Mouse (Mus musculus) midbrain, embryonic 15.5 days (tissue): ENCODE results near the gene Cdk1. TPM values are rescaled to one million over a fixed set of nuclear protein-coding genes. Genes with fewer than 3 reads are reported as not detected.

Experiments used
- ATAC-seq: fragments of 200-750 bp; cut with Nextera tagmentation; replicated peaks from 2 replicates; pipeline ENCODE4 v1.8.0; 2017; ENCODE audit warnings: moderate TSS enrichment
- H3K27ac ChIP-seq: fragments of 300-500 bp; sonication (generic); 2 replicates; pipeline ENCODE4 v1.5.1; 2015; ENCODE audit warnings: mild to moderate bottlenecking, inconsistent platforms
- H3K27me3 ChIP-seq: fragments of 300-500 bp; sonication (generic); replicated peaks from 2 replicates; pipeline ENCODE4 v1.6.1; 2015; ENCODE audit warnings: inconsistent platforms
- H3K36me3 ChIP-seq: fragments of 300-500 bp; sonication (generic); replicated peaks from 2 replicates; pipeline ENCODE4 v1.6.1; 2015; ENCODE audit warnings: inconsistent platforms
- H3K4me1 ChIP-seq: fragments of 300-500 bp; sonication (generic); 2 replicates; pipeline ENCODE4 v1.6.1; 2015; ENCODE audit warnings: inconsistent platforms
- H3K4me2 ChIP-seq: fragments of 300-500 bp; sonication (generic); 2 replicates; pipeline ENCODE4 v1.6.1; 2015; ENCODE audit warnings: inconsistent platforms, mild to moderate bottlenecking, moderate library complexity
- H3K4me3 ChIP-seq: fragments of 300-500 bp; sonication (generic); 2 replicates; pipeline ENCODE4 v1.5.1; 2015; ENCODE audit warnings: mild to moderate bottlenecking, inconsistent platforms
- H3K9ac ChIP-seq: fragments of 300-500 bp; sonication (generic); 2 replicates; pipeline ENCODE4 v1.6.1; 2015; ENCODE audit warnings: mild to moderate bottlenecking, inconsistent platforms
- H3K9me3 ChIP-seq: fragments of 300-500 bp; sonication (generic); 2 replicates; pipeline ENCODE4 v1.6.1; 2016; ENCODE audit warnings: inconsistent platforms
- WGBS: fragments of 180-500 bp; shearing (Covaris S2); methylation state at CpG from one replicate; pipeline ENCODE4 v1.1.7; 2015; ENCODE audit warnings: mixed read lengths; 5-methylcytosine and 5-hydroxymethylcytosine counted together
- polyA plus RNA-seq: library from polyadenylated mRNA; unstranded; fragments of >200 nt; fragmentation: Nextera tagmentation; extraction: Ambion mirVana; gene quantifications from 2 replicates; pipeline ENCODE4 v1.2.1, GENCODE M21; 2015

The Cdk1 gene
- polyA plus RNA-seq, 1 experiment from 2014 or later: 63.0 TPM

DNA sequence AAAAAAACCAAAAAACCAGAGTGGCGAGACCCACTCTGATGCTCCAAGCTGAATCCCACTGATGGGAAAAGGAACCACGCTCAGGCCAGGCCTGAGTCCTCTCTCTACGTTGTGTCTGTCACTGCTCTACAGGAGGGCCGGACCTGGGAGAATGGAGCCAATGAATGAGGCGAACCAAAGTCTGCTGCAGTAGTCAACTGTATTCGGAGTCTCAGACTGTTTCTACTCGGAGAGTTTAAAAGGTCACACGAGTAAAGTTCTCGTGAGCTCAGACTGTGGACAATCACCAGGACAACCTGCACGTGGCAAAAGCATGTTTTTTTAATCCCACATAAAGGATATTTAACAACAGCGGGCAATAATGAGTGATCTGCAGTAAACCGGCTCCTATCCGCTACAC is 28.8 kb downstream of the Cdk1 start:
- Histone ChIP-seq H3K4me1 (peaks cover 8% of the 10 kb centered on the region), H3K36me3 (no peaks in the 10 kb centered on the region), H3K27ac (no peak overlapping the region), H3K27me3 (no peaks in the 10 kb centered on the region), H3K9ac (no peak overlapping the region), H3K4me3 (no peak overlapping the region), H3K4me2 (no peak overlapping the region), H3K9me3 (no peaks in the 10 kb centered on the region)
- no peak for ATAC-seq
- 79% methylated on average over 13 of the region's 13 CpGs for WGBS

DNA sequence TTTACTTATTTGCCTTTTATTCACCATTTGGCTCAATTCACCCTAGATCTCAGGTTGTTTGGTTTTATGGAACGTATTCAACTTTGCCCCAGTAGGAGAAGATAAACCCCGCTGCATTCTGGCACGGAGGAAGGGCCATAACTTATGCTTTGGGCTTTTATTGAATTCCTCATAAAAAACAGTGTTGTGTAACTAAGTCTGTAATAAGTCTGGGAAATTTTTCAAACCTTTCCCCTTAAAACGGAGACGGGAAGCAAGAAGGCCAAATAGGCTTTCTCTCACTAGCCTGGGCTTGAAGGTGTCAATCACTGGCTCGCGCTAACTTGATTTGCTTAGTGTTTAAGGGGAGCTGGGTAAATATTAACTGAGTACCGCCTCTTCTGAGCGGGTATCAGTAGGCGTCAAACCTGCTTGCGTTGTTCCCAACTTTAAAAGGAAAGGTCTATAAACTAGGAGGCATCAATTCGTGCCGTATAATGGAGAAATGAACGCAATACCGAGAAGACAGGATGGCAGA is 31.2 kb downstream of the Cdk1 start:
- 0 out of 2 replicates have a peak, but pooled peaks cover 3% of the 10 kb centered on the region for H3K4me1 ChIP-seq
- H3K4me3 ChIP-seq: no peak overlapping the region
- no peaks in the 10 kb centered on the region for H3K9me3 ChIP-seq
- no peak overlapping the region for H3K4me2 ChIP-seq
- 55% methylated on average over 15 of the region's 15 CpGs for WGBS
- H3K27ac ChIP-seq: no peak overlapping the region
- no peak overlapping the region for H3K9ac ChIP-seq
- H3K36me3 ChIP-seq: no peaks in the 10 kb centered on the region
- no peaks in the 10 kb centered on the region for H3K27me3 ChIP-seq
- ATAC-seq: peak; percentile 48; the same call in 1 of the 2 replicates

DNA sequence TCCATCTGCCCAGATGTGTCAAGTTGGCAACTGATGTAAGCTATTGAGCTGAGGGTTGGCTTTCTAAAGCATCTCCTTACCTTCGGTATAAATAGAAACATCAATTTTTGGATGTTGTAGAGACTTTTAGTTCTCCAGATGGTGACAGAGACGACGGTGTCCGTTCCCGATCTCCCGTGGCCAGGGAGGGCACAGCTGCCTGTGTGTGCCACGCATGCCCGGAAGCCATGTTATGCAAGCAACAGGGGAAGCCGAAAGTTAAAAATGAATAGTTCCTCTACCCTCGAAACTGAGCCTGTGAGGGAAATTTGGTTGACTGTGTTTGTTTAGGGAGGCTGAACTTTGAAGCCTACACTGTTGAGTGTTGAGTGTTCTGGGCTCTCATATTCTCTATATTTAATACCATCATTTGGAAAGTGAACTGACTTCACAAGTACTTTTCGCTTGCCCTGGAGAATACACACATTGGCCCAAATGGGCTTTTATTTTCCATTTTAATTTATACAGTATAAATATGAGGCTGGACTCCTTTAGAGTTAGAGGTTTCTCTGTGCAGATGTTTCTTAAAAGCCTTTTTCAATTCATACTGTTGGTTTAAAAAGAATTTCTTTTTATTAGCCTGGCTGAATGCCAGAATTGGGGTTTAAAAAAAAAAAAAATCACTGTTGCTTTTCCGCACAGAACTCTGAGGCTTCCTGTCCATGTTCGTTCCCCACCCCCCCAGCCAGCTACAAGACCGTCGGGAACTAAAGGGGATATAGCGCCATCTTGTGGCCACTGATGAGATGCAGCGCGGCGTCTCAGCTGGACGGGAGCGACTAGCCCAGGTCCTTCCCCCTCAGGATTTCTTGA is 31.8 kb downstream of the Cdk1 start:
- Histone ChIP-seq H3K4me1 (0 out of 2 replicates have a peak, but pooled peaks cover 3% of the 10 kb centered on the region), H3K36me3 (no peaks in the 10 kb centered on the region), H3K9me3 (no peaks in the 10 kb centered on the region), H3K4me2 (no peak overlapping the region), H3K9ac (no peak overlapping the region), H3K27ac (no peak overlapping the region), H3K27me3 (no peaks in the 10 kb centered on the region), H3K4me3 (no peak overlapping the region)
- WGBS: 44% methylated on average over 21 of the region's 21 CpGs
- ATAC-seq: peak; percentile 80

DNA sequence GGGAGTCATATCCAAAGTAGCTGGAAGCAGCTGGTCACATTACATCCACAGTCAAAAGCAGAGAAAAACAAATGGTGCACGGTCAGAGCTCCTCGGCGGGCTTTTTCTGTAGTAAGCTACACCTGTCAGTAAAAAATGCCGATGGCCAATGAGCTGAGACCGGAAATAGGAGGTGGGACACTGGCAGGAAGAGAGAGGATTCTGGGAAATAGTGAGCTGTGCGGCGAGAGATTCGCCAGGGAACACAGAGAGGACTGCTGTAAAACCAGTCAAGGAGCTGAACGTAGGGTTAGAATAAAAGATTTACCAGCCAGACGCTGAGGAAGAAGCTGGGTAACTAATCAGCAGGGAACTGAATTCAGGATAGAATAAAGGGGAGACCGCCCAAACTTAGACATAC is 34.2 kb downstream of the Cdk1 start:
- no peak overlapping the region for H3K27ac ChIP-seq
- H3K4me3 ChIP-seq: no peak overlapping the region
- H3K36me3 ChIP-seq: no peaks in the 10 kb centered on the region
- no peak overlapping the region for H3K4me2 ChIP-seq
- WGBS: 86% methylated on average over 11 of the region's 11 CpGs
- ATAC-seq: no peak
- no peaks in the 10 kb centered on the region for H3K9me3 ChIP-seq
- 0 out of 2 replicates have a peak, but pooled peaks cover 3% of the 10 kb centered on the region for H3K4me1 ChIP-seq
- H3K9ac ChIP-seq: no peak overlapping the region
- no peaks in the 10 kb centered on the region for H3K27me3 ChIP-seq

DNA sequence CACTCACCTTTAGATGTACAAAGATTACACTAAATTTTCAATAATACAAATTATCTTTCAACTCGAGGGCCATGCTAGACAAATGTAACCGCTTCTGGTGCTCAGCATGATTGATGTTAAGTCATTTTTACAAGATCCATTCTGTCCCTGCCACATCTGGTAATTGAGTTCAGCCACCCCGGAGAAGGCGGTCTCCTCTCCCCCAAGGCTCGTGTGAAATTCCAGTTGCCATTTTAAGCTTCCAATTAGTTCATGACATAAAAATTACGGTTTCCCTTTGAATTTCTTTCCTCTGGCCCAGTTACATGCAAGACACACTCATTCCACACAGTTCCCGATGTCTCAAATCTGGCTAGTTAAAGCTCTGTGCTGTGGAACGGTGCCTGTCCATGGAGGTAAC is 38.8 kb downstream of the Cdk1 start:
- WGBS: 73% methylated on average over 8 of the region's 8 CpGs
- no peaks in the 10 kb centered on the region for H3K4me1 ChIP-seq
- H3K27me3 ChIP-seq: no peaks in the 10 kb centered on the region
- H3K4me2 ChIP-seq: no peak overlapping the region
- H3K27ac ChIP-seq: no peak overlapping the region
- ATAC-seq: no peak
- H3K9ac ChIP-seq: no peak overlapping the region
- no peaks in the 10 kb centered on the region for H3K36me3 ChIP-seq
- no peak overlapping the region for H3K4me3 ChIP-seq
- no peaks in the 10 kb centered on the region for H3K9me3 ChIP-seq

DNA sequence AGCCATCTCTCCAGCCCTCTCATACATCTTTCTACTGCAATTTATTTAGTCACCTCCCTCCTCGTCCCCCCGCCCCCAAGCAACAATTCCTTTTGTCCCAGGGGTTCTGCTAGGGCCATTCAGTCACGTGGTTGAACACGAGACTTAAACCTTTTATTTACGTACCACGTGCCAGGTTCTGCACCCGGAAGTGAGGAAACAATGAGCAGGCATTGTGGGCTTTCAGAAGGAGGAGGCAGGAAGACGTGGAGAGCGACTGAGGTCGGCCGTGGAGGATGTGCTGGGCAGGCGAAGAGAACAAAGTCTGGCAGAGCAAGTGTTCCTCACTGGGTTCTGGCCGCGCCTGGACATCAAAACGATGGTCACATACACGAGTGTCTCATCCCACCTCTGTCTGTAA is 40.9 kb downstream of the Cdk1 start:
- Histone ChIP-seq H3K9ac (no peak overlapping the region), H3K4me3 (no peak overlapping the region), H3K36me3 (no peaks in the 10 kb centered on the region), H3K27ac (no peak overlapping the region), H3K9me3 (no peaks in the 10 kb centered on the region), H3K4me2 (no peak overlapping the region), H3K27me3 (no peaks in the 10 kb centered on the region), H3K4me1 (no peaks in the 10 kb centered on the region)
- 71% methylated on average over 16 of the region's 16 CpGs for WGBS
- ATAC-seq: no peak

DNA sequence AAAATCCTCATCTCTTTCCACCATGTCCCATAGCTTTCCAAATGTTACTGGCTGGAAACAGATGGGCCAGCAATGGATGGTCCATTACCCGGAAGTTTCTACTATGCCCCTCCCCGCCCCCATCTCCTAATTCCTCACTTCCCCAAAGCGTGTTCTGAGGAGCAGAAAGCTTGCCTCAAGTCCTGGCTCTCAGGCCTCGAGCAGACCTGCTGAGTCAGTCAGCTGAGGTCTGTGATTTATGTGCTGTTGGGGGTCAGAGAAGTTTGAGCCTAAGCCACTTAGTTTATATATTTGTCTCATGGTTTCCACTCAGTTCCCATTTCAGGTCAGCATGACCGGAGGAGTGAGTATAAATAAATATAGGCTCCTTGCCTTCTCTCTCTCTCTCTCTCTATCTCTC is 43.6 kb downstream of the Cdk1 start:
- Histone ChIP-seq H3K4me3 (no peak overlapping the region), H3K9ac (no peak overlapping the region), H3K9me3 (no peaks in the 10 kb centered on the region), H3K36me3 (no peaks in the 10 kb centered on the region), H3K27ac (no peak overlapping the region), H3K27me3 (no peaks in the 10 kb centered on the region), H3K4me1 (no peaks in the 10 kb centered on the region), H3K4me2 (no peak overlapping the region)
- no peak for ATAC-seq
- 78% methylated on average over 5 of the region's 5 CpGs for WGBS

DNA sequence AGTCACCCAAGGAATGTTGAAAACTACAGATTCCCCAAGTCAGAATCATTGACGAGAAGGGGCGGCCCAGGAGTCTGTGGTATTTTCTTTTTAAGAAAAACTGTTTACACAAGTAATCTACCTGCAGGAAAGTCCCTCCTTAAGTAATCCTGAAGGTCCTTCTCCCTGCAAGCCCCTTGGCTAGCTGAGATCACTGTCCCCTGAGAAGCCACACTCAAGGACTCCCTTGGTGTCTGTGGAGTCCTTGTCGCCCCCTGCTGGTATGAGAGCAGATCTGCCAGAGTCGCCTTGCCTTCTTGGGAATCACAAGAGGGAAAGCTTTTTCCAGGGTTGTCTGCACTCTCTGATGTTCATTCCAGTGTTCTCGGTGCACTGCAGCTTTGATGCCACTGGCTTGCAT is 45.7 kb downstream of the Cdk1 start:
- no peaks in the 10 kb centered on the region for H3K9me3 ChIP-seq
- no peak for ATAC-seq
- H3K9ac ChIP-seq: no peak overlapping the region
- WGBS: 45% methylated on average over 5 of the region's 5 CpGs
- no peaks in the 10 kb centered on the region for H3K27me3 ChIP-seq
- no peaks in the 10 kb centered on the region for H3K4me1 ChIP-seq
- H3K4me2 ChIP-seq: no peak overlapping the region
- no peaks in the 10 kb centered on the region for H3K36me3 ChIP-seq
- H3K27ac ChIP-seq: no peak overlapping the region
- H3K4me3 ChIP-seq: no peak overlapping the region

DNA sequence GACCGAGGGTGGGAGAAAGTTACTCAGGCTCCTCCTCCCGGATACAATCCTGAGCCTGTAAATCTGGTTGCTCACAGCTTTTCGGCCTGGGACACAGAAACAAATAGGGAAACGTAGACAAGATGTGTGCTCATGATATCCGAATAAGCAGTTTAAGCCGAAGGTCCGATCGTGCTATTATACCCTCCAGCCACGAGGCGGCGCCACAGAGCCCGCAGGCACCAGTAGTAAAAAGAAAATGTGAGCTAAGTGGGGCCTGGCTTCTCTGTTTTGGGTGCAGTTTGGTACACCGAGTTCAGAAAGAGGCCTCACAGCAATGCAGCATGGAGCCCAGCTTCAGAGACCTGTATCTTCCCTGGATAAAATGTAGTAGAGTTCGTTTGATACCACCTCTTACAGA is 46.5 kb downstream of the Cdk1 start:
- H3K27ac ChIP-seq: no peak overlapping the region
- no peaks in the 10 kb centered on the region for H3K36me3 ChIP-seq
- no peak overlapping the region for H3K4me3 ChIP-seq
- H3K9ac ChIP-seq: no peak overlapping the region
- H3K4me2 ChIP-seq: no peak overlapping the region
- no peak for ATAC-seq
- no peaks in the 10 kb centered on the region for H3K9me3 ChIP-seq
- H3K27me3 ChIP-seq: no peaks in the 10 kb centered on the region
- H3K4me1 ChIP-seq: no peaks in the 10 kb centered on the region
- 68% methylated on average over 14 of the region's 14 CpGs for WGBS

DNA sequence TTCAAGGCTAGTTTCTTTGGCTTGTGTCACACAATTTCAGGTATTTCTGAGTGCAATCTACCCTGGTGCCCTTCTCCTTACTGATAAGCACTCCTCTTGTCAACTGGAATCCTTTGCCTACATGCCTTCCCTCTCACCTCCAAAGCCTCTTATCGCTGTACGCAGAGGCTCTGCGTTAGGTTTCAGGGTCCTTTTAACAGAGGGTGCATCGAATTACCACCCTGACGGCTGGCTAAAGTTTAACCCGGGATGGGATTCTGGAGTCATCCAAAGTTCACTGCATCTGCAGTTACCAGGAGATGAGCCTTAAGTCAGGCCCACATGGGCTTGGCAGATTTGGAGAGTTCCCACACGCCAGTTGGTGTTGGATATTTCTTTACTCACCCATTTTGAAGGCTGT is 47.1 kb downstream of the Cdk1 start:
- Histone ChIP-seq H3K4me1 (no peaks in the 10 kb centered on the region), H3K4me3 (no peak overlapping the region), H3K27me3 (no peaks in the 10 kb centered on the region), H3K4me2 (no peak overlapping the region), H3K9ac (no peak overlapping the region), H3K36me3 (no peaks in the 10 kb centered on the region), H3K27ac (no peak overlapping the region), H3K9me3 (no peaks in the 10 kb centered on the region)
- 88% methylated on average over 7 of the region's 7 CpGs for WGBS
- no peak for ATAC-seq

DNA sequence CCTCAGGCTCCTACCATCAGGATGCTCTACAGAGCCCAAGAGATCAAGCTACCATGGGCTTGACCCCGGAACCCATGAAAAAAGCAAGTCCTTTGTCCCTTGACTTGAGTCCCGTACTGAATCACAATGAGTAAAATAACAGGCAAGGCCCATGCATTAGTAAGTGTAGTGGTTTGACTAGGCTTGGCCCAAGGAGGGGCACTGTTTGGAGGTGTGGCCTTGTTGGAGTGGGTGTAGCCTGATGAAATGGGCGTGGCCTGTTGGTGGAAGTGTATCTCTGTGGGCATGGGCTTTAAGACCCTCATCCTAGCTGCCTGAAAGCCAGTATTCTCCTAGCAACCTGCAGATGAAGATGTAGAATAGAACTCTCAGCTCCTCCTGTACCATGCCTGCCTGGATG is 47.9 kb downstream of the Cdk1 start:
- H3K27ac ChIP-seq: no peak overlapping the region
- no peak overlapping the region for H3K4me2 ChIP-seq
- WGBS: 82% methylated on average over 3 of the region's 3 CpGs
- H3K9ac ChIP-seq: no peak overlapping the region
- no peaks in the 10 kb centered on the region for H3K4me1 ChIP-seq
- no peak for ATAC-seq
- no peak overlapping the region for H3K4me3 ChIP-seq
- H3K27me3 ChIP-seq: no peaks in the 10 kb centered on the region
- H3K36me3 ChIP-seq: no peaks in the 10 kb centered on the region
- H3K9me3 ChIP-seq: no peaks in the 10 kb centered on the region

DNA sequence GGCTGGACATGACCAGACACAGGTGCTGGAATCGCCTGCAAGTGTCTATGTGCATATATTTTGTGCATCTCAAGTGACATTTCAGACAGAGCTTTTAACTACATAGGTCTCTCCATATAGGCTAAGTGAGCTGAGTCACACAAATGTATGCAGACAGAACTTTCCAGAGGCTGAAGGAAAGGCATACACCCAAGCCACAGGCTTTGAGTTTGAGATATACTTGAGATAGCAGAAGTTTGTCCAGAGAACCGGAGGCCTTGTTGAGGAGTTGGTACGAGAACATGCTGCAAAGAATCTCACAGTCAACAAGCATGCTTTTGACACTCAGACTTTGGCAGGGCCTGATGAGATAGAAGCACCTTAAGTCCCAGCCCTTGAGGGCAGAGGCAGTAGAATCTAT is 50.1 kb downstream of the Cdk1 start:
- 92% methylated on average over 3 of the region's 3 CpGs for WGBS
- no peak for ATAC-seq
- Histone ChIP-seq H3K4me2 (no peak overlapping the region), H3K4me1 (no peaks in the 10 kb centered on the region), H3K9me3 (no peaks in the 10 kb centered on the region), H3K27me3 (no peaks in the 10 kb centered on the region), H3K27ac (no peak overlapping the region), H3K4me3 (no peak overlapping the region), H3K36me3 (no peaks in the 10 kb centered on the region), H3K9ac (no peak overlapping the region)

DNA sequence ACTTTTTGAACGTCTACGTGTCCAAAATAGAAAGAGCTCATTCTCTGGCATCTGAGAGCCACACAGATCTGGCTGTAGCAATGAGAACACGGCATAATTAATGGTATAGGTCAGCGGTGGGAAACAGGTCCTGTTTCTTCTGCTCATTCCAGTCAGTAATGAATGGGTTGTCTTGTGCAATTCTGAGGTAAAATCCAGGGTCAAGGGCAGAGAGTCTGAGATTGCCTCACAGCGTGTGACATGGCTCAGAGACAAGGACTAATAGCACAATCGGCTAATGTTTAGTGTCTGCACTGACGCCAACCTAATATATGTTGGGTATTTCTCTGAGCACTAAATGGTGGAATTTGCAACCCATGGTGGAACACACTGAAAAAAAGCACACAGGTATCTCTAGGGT is 52.8 kb downstream of the Cdk1 start:
- no peak overlapping the region for H3K4me2 ChIP-seq
- no peaks in the 10 kb centered on the region for H3K36me3 ChIP-seq
- 92% methylated on average over 7 of the region's 7 CpGs for WGBS
- H3K9me3 ChIP-seq: no peaks in the 10 kb centered on the region
- H3K4me1 ChIP-seq: no peaks in the 10 kb centered on the region
- no peak overlapping the region for H3K4me3 ChIP-seq
- no peaks in the 10 kb centered on the region for H3K27me3 ChIP-seq
- no peak overlapping the region for H3K9ac ChIP-seq
- H3K27ac ChIP-seq: no peak overlapping the region
- ATAC-seq: no peak
